Mouse (Mus musculus) heart, postnatal 0 days (tissue): ENCODE measurements around the gene Arl14ep. TPM values are rescaled to one million over a fixed set of nuclear protein-coding genes. Genes with fewer than 3 reads are reported as not detected.

ENCODE experiments used
- ATAC-seq: fragments of 200-750 bp; cut with Nextera tagmentation; 2 replicates; pipeline ENCODE4 v1.8.0; 2017; ENCODE audit warnings: low read depth, moderate number of reproducible peaks, moderate library complexity; ENCODE audit not compliant: insufficient read depth
- DNase-seq: peaks from one replicate; pipeline ENCODE4 v3.0.0-alpha.2; 2016; ENCODE audit warnings: low spot score
- H3K27ac ChIP-seq: fragments of 300-500 bp; sonication (generic); 2 replicates; pipeline ENCODE4 v1.5.1; 2014; ENCODE audit warnings: low read depth, mild to moderate bottlenecking
- H3K27me3 ChIP-seq: fragments of 300-500 bp; sonication (generic); 2 replicates; pipeline ENCODE4 v1.6.1; 2014; ENCODE audit warnings: low read length, mixed read lengths; ENCODE audit not compliant: control insufficient read depth, insufficient read depth
- H3K36me3 ChIP-seq: fragments of 300-500 bp; sonication (generic); replicated peaks from 2 replicates; pipeline ENCODE4 v1.6.1; 2014; ENCODE audit warnings: low read length, mixed read lengths; ENCODE audit not compliant: control insufficient read depth, insufficient read depth
- H3K4me1 ChIP-seq: fragments of 300-500 bp; sonication (generic); 2 replicates; pipeline ENCODE4 v1.6.1; 2014; ENCODE audit warnings: antibody characterized with exemption; ENCODE audit not compliant: control insufficient read depth, insufficient read depth
- H3K4me2 ChIP-seq: fragments of 300-500 bp; sonication (generic); 2 replicates; pipeline ENCODE4 v1.6.1; 2014; ENCODE audit warnings: low read depth, mild to moderate bottlenecking, low read length, moderate library complexity
- H3K4me3 ChIP-seq: fragments of 300-500 bp; sonication (generic); 2 replicates; pipeline ENCODE4 v1.5.1; 2014; ENCODE audit warnings: low read depth, low read length
- H3K9ac ChIP-seq: fragments of 300-500 bp; sonication (generic); replicated peaks from 2 replicates; pipeline ENCODE4 v1.6.1; 2014; ENCODE audit warnings: low read depth, low read length, mixed read lengths
- H3K9me3 ChIP-seq: fragments of 300-500 bp; sonication (generic); replicated peaks from 2 replicates; pipeline ENCODE4 v1.6.1; 2016; ENCODE audit warnings: low read length; ENCODE audit not compliant: control insufficient read depth
- CTCF ChIP-seq: IDR thresholded peaks from 2 replicates; pipeline ENCODE4 v1.5.1; 2016; ENCODE audit warnings: antibody characterized with exemption, control low read depth, low read depth
- EP300 ChIP-seq: IDR thresholded peaks from 2 replicates; pipeline ENCODE4 v1.6.1; 2016; ENCODE audit warnings: antibody characterized with exemption, low read depth
- WGBS: fragments of 180-500 bp; shearing (Covaris S2); extraction: QIAGEN DNeasy Blood & Tissue Kit; methylation state at CpG from one replicate; pipeline ENCODE4 v1.1.7; 2014; 5-methylcytosine and 5-hydroxymethylcytosine counted together
- polyA plus RNA-seq: library from polyadenylated mRNA; unstranded; fragments of >200 nt; fragmentation: Nextera tagmentation; extraction: Ambion mirVana; gene quantifications from 2 replicates; pipeline ENCODE4 v1.2.1, GENCODE M21; 2015
- total RNA-seq: library from RNA; depleted of rRNA; stranded (reverse); fragments of >200 nt; gene quantifications from 2 replicates; pipeline ENCODE4 v1.2.3, GENCODE M21; 2014; ENCODE audit warnings: low replicate concordance; rRNA removed

The Arl14ep gene
- total and polyA plus RNA-seq, 2 experiments from 2014 or later = 14.0 to 25.2 TPM

- WGBS = 10% methylated on average over 10 of the region's 10 CpGs
- H3K4me2 ChIP-seq = peak overlapping the region; percentile 24; the same call in 1 of the 2 replicates
- H3K4me3 ChIP-seq = no peak overlapping the region
- no peak overlapping the region for H3K27ac ChIP-seq
- TF ChIP-seq EP300 (no peak), CTCF (peak; percentile 85)
- H3K9ac ChIP-seq = no peak overlapping the region
- DNase-seq (peak; percentile 65), ATAC-seq (no peak)
- no peaks in the 10 kb centered on the region for H3K36me3 ChIP-seq
- H3K9me3 ChIP-seq = no peaks in the 10 kb centered on the region
- 0 out of 2 replicates have a peak, but pooled peaks cover under 1% of the 10 kb centered on the region for H3K27me3 ChIP-seq
- H3K4me1 ChIP-seq = no peaks in the 10 kb centered on the region
These were observed 18.6 kb downstream of the Arl14ep start for GRCm38 (mm10) chr2:106955621-106956020.

GRCm38 (mm10) chr2:106954975-106955374, 19.2 kb downstream of the Arl14ep start:
- 70% methylated on average over 6 of the region's 6 CpGs for WGBS
- no peak overlapping the region for H3K27ac ChIP-seq
- H3K4me2 ChIP-seq = no peak overlapping the region
- no peaks in the 10 kb centered on the region for H3K4me1 ChIP-seq
- H3K9ac ChIP-seq = no peak overlapping the region
- 0 out of 2 replicates have a peak, but pooled peaks cover 3% of the 10 kb centered on the region for H3K27me3 ChIP-seq
- H3K36me3 ChIP-seq = no peaks in the 10 kb centered on the region
- TF ChIP-seq CTCF (no peak), EP300 (no peak)
- H3K9me3 ChIP-seq = no peaks in the 10 kb centered on the region
- H3K4me3 ChIP-seq = no peak overlapping the region
- DNase-seq (no peak), ATAC-seq (no peak)

DNA sequence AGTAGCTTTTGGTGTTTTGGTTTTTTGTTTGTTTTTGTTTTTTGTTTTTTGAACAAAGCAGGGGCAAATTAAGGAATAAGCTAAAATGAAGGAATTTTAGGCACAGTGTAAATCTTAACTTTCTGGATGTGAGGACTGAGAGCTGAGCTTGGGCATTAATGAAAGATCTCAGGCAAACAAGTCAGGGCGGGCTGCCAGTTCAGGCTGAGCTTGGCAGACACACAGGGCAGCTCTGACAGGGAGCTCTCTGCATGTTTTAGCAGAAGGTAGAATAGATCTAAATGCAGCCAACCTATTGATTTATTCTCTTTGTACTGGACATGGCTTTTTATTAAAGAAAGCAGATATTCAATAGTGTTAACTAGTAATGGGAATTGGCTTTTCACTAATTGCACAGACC, 31.8 kb downstream of the Arl14ep start:
- WGBS = 50% methylated on average over 1 of the region's 1 CpGs
- DNase-seq (no peak), ATAC-seq (no peak)
- Histone ChIP-seq H3K4me3 (no peak overlapping the region), H3K27ac (no peak overlapping the region), H3K27me3 (no peaks in the 10 kb centered on the region), H3K9me3 (no peaks in the 10 kb centered on the region), H3K36me3 (no peaks in the 10 kb centered on the region), H3K4me2 (no peak overlapping the region), H3K4me1 (no peaks in the 10 kb centered on the region), H3K9ac (no peak overlapping the region)
- TF ChIP-seq CTCF (no peak), EP300 (no peak)

- Histone ChIP-seq H3K4me2 (no peak overlapping the region), H3K4me3 (no peak overlapping the region), H3K9me3 (no peaks in the 10 kb centered on the region), H3K36me3 (no peaks in the 10 kb centered on the region), H3K4me1 (no peaks in the 10 kb centered on the region), H3K27ac (no peak overlapping the region), H3K9ac (no peak overlapping the region), H3K27me3 (no peaks in the 10 kb centered on the region)
- 86% methylated on average over 2 of the region's 2 CpGs for WGBS
- no peak for DNase-seq
- ATAC-seq = no peak
- TF ChIP-seq EP300 = no peak
- no peak for TF ChIP-seq CTCF
These were observed 38.5 kb downstream of the Arl14ep start for GRCm38 (mm10) chr2:106935681-106936080.

- Histone ChIP-seq H3K4me3 (no peak overlapping the region), H3K9me3 (no peaks in the 10 kb centered on the region), H3K36me3 (no peaks in the 10 kb centered on the region), H3K27ac (no peak overlapping the region), H3K4me1 (no peaks in the 10 kb centered on the region), H3K27me3 (no peaks in the 10 kb centered on the region), H3K9ac (no peak overlapping the region), H3K4me2 (no peak overlapping the region)
- ATAC-seq (no peak), DNase-seq (no peak)
- WGBS = 88% methylated on average over 3 of the region's 3 CpGs
- TF ChIP-seq EP300 (no peak), CTCF (no peak)
These were observed 44.3 kb downstream of the Arl14ep start for GRCm38 (mm10) chr2:106929906-106930305.

Other genes with a start within 250 kb of the Arl14ep start
- not detected in 2 replicates for gene Fshb, start 85.2 kb upstream of the Arl14ep start, total RNA-seq
- gene Fshb, start 85.2 kb upstream of the Arl14ep start, polyA plus RNA-seq = not detected in 2 replicates